Mouse (Mus musculus) embryonic facial prominence, embryonic 14.5 days (tissue): ENCODE measurements around the gene Trmt61a. TPM values are rescaled to one million over a fixed set of nuclear protein-coding genes. Genes with fewer than 3 reads are reported as not detected.

Source experiments
- ATAC-seq: fragments of 200-750 bp; cut with Nextera tagmentation; 2 replicates; pipeline ENCODE4 v1.8.0; 2017; ENCODE audit warnings: low read depth, moderate number of reproducible peaks, moderate TSS enrichment
- DNase-seq: peaks from one replicate; pipeline ENCODE4 v3.0.0-alpha.2; 2015; ENCODE audit warnings: low spot score
- H3K27ac ChIP-seq: fragments of 300-500 bp; sonication (generic); replicated peaks from 2 replicates; pipeline ENCODE4 v1.5.1; 2014; ENCODE audit warnings: low read depth, mild to moderate bottlenecking, low read length, moderate library complexity
- H3K27me3 ChIP-seq: fragments of 300-500 bp; sonication (generic); replicated peaks from 2 replicates; pipeline ENCODE4 v1.6.1; 2014; ENCODE audit warnings: low read length; ENCODE audit not compliant: control insufficient read depth, insufficient read depth
- H3K36me3 ChIP-seq: fragments of 300-500 bp; sonication (generic); 2 replicates; pipeline ENCODE4 v1.6.1; 2014; ENCODE audit warnings: low read length, mixed read lengths; ENCODE audit not compliant: control insufficient read depth, insufficient read depth
- H3K4me1 ChIP-seq: fragments of 300-500 bp; sonication (generic); 2 replicates; pipeline ENCODE4 v1.6.1; 2014; ENCODE audit warnings: antibody characterized with exemption, low read length; ENCODE audit not compliant: control insufficient read depth, insufficient read depth
- H3K4me2 ChIP-seq: fragments of 300-500 bp; sonication (generic); 2 replicates; pipeline ENCODE4 v1.6.1; 2014; ENCODE audit warnings: low read depth, mild to moderate bottlenecking, low read length, moderate library complexity, mixed read lengths
- H3K4me3 ChIP-seq: fragments of 300-500 bp; sonication (generic); 2 replicates; pipeline ENCODE4 v1.5.1; 2014; ENCODE audit warnings: low read depth, mild to moderate bottlenecking, low read length
- H3K9ac ChIP-seq: fragments of 300-500 bp; sonication (generic); 2 replicates; pipeline ENCODE4 v1.6.1; 2014; ENCODE audit warnings: low read depth, mild to moderate bottlenecking, low read length, moderate library complexity, mixed read lengths
- H3K9me3 ChIP-seq: fragments of 300-500 bp; sonication (generic); 2 replicates; pipeline ENCODE4 v1.6.1; 2016; ENCODE audit warnings: low read length; ENCODE audit not compliant: control insufficient read depth
- WGBS: fragments of 180-500 bp; shearing (Covaris S2); extraction: QIAGEN DNeasy Blood & Tissue Kit; methylation state at CpG from one replicate; pipeline ENCODE4 v1.1.7; 2014; 5-methylcytosine and 5-hydroxymethylcytosine counted together
- polyA plus RNA-seq: library from polyadenylated mRNA; unstranded; fragments of >200 nt; fragmentation: Nextera tagmentation; extraction: Ambion mirVana; gene quantifications from 2 replicates; pipeline ENCODE4 v1.2.1, GENCODE M21; 2014

The Trmt61a gene
- polyA plus RNA-seq, 1 experiment from 2014 or later, result 5.8 TPM

GRCm38 (mm10) chr12:111688069-111688428, 10.1 kb downstream of the Trmt61a start:
- WGBS, result 14% methylated on average over 2 of the region's 2 CpGs
- H3K27ac ChIP-seq, result no peak overlapping the region; the same call in 1 of the 2 replicates

GRCm38 (mm10) chr12:111689426-111689825, 11.5 kb downstream of the Trmt61a start:
- DNase-seq, result no peak
- H3K9me3 ChIP-seq, result no peaks in the 10 kb centered on the region
- no peak overlapping the region for H3K4me2 ChIP-seq
- H3K9ac ChIP-seq, result no peak overlapping the region
- no peaks in the 10 kb centered on the region for H3K36me3 ChIP-seq
- H3K27ac ChIP-seq, result no peak overlapping the region
- WGBS, result 83% methylated on average over 11 of the region's 11 CpGs
- no peak for ATAC-seq
- no peaks in the 10 kb centered on the region for H3K27me3 ChIP-seq
- peaks cover 15% of the 10 kb centered on the region for H3K4me1 ChIP-seq
- H3K4me3 ChIP-seq, result no peak overlapping the region

More at GRCm38 (mm10) chr12:111688069-111688428, 10.1 kb downstream of the Trmt61a start:
- no peaks in the 10 kb centered on the region for H3K9me3 ChIP-seq
- H3K27me3 ChIP-seq, result no peaks in the 10 kb centered on the region
- no peak overlapping the region for H3K9ac ChIP-seq
- DNase-seq (no peak), ATAC-seq (no peak)
- H3K36me3 ChIP-seq, result no peaks in the 10 kb centered on the region
- peaks cover 1% of the 10 kb centered on the region for H3K4me1 ChIP-seq
- H3K4me3 ChIP-seq, result no peak overlapping the region
- H3K4me2 ChIP-seq, result no peak overlapping the region

- peak; percentile 24; the same call in 1 of the 2 replicates for ATAC-seq
- H3K4me2 ChIP-seq, result no peak overlapping the region
- H3K27me3 ChIP-seq, result no peaks in the 10 kb centered on the region
- peaks cover 23% of the 10 kb centered on the region for H3K4me1 ChIP-seq
- H3K9me3 ChIP-seq, result no peaks in the 10 kb centered on the region
- H3K4me3 ChIP-seq, result no peak overlapping the region
- H3K36me3 ChIP-seq, result no peaks in the 10 kb centered on the region
- no peak overlapping the region for H3K9ac ChIP-seq
- WGBS, result 13% methylated on average over 4 of the region's 5 CpGs
- DNase-seq, result peak; percentile 71
- peak overlapping the region; percentile 33; the same call in 1 of the 2 replicates for H3K27ac ChIP-seq
These were observed 13.5 kb downstream of the Trmt61a start for GRCm38 (mm10) chr12:111691346-111691872.

GRCm38 (mm10) chr12:111692899-111693298, 15.0 kb downstream of the Trmt61a start:
- no peak overlapping the region for H3K4me2 ChIP-seq
- ATAC-seq (no peak), DNase-seq (no peak)
- peak overlapping the region; percentile 10; the same call in 1 of the 2 replicates for H3K9ac ChIP-seq
- H3K4me1 ChIP-seq, result peaks cover 23% of the 10 kb centered on the region
- H3K36me3 ChIP-seq, result no peaks in the 10 kb centered on the region
- no peaks in the 10 kb centered on the region for H3K9me3 ChIP-seq
- H3K4me3 ChIP-seq, result no peak overlapping the region
- H3K27me3 ChIP-seq, result no peaks in the 10 kb centered on the region
- H3K27ac ChIP-seq, result peak overlapping the region; percentile 66; the same call in 1 of the 2 replicates
- 82% methylated on average over 5 of the region's 5 CpGs for WGBS

GRCm38 (mm10) chr12:111693341-111694270, 15.7 kb downstream of the Trmt61a start:
- ATAC-seq, result peak; percentile 79
- Histone ChIP-seq H3K27me3 (no peaks in the 10 kb centered on the region), H3K4me1 (peaks cover 23% of the 10 kb centered on the region), H3K9me3 (no peaks in the 10 kb centered on the region), H3K4me3 (no peak overlapping the region), H3K27ac (peak overlapping the region; percentile 66), H3K36me3 (no peaks in the 10 kb centered on the region), H3K9ac (peak overlapping the region; percentile 51), H3K4me2 (peak overlapping the region; percentile 38)
- WGBS, result 31% methylated on average over 17 of the region's 18 CpGs
- DNase-seq, result peak; percentile 88

- no peak overlapping the region for H3K4me3 ChIP-seq
- ATAC-seq, result peak; percentile 7
- DNase-seq, result no peak
- H3K9ac ChIP-seq, result peak overlapping the region; percentile 51
- 12% methylated on average over 10 of the region's 12 CpGs for WGBS
- no peaks in the 10 kb centered on the region for H3K27me3 ChIP-seq
- H3K27ac ChIP-seq, result peak overlapping the region; percentile 66; the same call in 1 of the 2 replicates
- peaks cover 23% of the 10 kb centered on the region for H3K4me1 ChIP-seq
- no peaks in the 10 kb centered on the region for H3K36me3 ChIP-seq
- H3K4me2 ChIP-seq, result peak overlapping the region; percentile 38
- H3K9me3 ChIP-seq, result no peaks in the 10 kb centered on the region
These were observed 16.4 kb downstream of the Trmt61a start for GRCm38 (mm10) chr12:111694271-111694781.

- peak overlapping the region; percentile 66; the same call in 1 of the 2 replicates for H3K27ac ChIP-seq
- no peak for DNase-seq
- H3K9me3 ChIP-seq, result no peaks in the 10 kb centered on the region
- no peak overlapping the region for H3K4me3 ChIP-seq
- WGBS, result 52% methylated on average over 13 of the region's 13 CpGs
- H3K36me3 ChIP-seq, result no peaks in the 10 kb centered on the region
- H3K9ac ChIP-seq, result no peak overlapping the region
- no peak overlapping the region for H3K4me2 ChIP-seq
- no peaks in the 10 kb centered on the region for H3K27me3 ChIP-seq
- ATAC-seq, result peak; percentile 17; the same call in 1 of the 2 replicates
- H3K4me1 ChIP-seq, result peaks cover 23% of the 10 kb centered on the region
These were observed 17.2 kb downstream of the Trmt61a start for GRCm38 (mm10) chr12:111694880-111695804.

- WGBS, result 30% methylated on average over 6 of the region's 6 CpGs
- no peak overlapping the region for H3K27ac ChIP-seq
- H3K4me3 ChIP-seq, result no peak overlapping the region
These were observed 18.3 kb downstream of the Trmt61a start for GRCm38 (mm10) chr12:111696239-111696638.

More at GRCm38 (mm10) chr12:111696239-111696638, 18.3 kb downstream of the Trmt61a start:
- no peak overlapping the region for H3K4me2 ChIP-seq
- no peaks in the 10 kb centered on the region for H3K9me3 ChIP-seq
- no peaks in the 10 kb centered on the region for H3K36me3 ChIP-seq
- DNase-seq, result peak; percentile 85
- H3K4me1 ChIP-seq, result peaks cover 23% of the 10 kb centered on the region
- H3K27me3 ChIP-seq, result no peaks in the 10 kb centered on the region
- ATAC-seq, result 0 out of 2 replicates have a peak, but pooled peaks have one; percentile 1
- no peak overlapping the region for H3K9ac ChIP-seq
